Mouse (Mus musculus) urinary bladder, adult 18-20 months (tissue): Measurements from ENCODE around the gene Rassf1.

ENCODE experiments used
- DNase-seq, 2 experiments: peaks; one replicate each; pipeline ENCODE4 v3.0.0; 2022; ENCODE audit warnings: low spot score in 2 of 2, mixed read lengths in 2 of 2

Gene Rassf1

DNA sequence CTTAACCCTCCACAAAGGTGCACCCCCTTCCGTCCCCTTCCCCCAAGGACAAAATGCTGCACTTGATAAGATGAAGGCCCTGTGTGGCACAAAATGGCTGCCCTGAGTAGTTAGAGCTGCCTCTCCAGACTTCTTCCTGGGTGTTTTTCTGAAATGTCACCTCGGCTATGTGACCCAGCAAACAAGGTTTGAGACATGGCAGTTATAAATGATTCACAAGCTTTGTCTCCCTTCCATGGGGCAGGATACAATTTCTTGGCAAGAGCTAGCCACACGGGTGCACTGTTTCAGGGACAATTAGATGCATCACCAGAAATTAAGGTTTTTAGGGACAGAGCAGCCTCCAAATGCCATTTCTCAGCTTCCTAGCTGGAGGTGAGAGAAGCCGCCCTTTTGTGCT is 10.9 kb upstream of the Rassf1 start:
- DNase-seq, result no peak

DNA sequence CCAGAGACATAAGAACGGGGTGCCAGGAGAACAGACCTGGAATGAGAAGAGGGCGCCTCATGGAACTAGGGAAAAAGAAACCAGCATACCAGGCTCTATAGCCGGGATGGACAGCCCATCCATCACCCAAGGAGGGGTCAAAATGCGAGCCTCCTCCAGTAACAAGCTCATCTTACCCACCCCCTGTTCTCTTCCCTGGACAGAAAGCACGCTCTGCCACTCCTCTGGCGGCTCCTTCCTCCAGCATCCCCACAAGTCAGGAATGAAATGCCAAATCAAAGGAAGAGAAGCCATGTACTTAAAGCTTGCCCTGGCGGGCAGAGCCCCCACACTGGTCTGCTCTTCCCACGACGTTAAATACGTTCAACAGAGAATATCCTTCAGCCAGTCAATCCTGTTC is 10.3 kb upstream of the Rassf1 start:
- DNase-seq, result no peak

DNA sequence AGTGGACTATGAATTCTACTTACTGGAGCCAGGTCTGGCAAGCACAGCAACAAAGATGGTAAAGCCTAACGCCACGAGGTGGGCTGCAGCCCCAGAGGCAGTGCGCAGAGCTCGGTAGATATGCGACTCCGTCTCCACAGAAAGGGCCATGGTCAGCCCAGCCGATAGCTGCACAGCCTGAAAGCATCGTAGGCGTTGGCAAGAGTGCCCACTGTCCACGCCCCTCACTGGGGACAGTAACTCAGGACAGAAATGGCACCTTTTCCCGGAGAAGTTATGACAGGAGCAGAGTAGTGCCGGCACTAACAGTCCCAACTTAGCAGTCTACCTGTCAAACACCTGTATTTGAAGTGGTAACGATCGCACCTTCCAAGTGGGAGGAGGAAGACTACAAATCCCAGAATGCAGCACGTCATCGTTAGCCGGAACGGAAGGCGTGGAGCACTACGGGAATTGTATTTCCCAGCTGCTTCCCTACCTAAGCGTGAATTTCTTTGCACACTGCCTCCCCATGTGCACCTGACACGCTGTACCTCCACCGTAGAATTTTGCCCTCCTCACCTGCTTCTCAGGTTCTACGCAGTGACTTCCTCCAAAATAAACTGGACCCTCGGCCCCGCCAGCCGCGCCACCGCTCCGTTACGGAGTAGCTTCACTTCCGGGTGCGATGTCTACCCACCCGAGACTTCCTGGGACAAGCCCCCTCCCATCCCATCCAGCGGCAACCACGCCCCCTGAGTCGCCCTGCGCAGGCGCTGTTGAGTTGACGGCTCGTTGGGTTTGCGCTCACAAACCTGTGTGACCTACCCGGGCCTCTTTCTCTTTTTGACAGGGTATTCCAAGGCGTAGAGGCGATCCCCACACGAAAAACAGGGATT is 9.6 kb upstream of the Rassf1 start, which contains the start of the genes Cyb561d2 and Nprl2:
Gene Cyb561d2, minus strand, starts transcription at position 720 of the 878 bp plus-strand sequence.
Gene Nprl2, plus strand, starts transcription at position 753 of the 878 bp plus-strand sequence.
- DNase-seq, result peak; percentile 92

DNA sequence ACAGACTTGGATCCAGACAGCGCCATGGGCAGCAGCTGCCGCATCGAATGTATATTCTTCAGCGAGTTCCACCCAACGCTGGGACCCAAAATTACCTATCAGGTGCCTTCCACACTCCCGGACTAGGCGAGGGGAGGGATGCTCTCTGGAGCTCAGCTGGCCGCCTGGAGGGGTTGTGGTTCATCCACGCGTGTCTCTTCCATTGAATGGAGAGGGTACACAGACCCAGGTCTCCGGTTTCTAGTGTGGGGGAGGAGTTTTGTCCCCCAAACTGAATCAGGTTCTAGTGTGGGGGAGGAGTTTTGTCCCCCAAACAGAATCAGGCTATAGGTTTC is 9.0 kb upstream of the Rassf1 start:
- DNase-seq, result no peak

DNA sequence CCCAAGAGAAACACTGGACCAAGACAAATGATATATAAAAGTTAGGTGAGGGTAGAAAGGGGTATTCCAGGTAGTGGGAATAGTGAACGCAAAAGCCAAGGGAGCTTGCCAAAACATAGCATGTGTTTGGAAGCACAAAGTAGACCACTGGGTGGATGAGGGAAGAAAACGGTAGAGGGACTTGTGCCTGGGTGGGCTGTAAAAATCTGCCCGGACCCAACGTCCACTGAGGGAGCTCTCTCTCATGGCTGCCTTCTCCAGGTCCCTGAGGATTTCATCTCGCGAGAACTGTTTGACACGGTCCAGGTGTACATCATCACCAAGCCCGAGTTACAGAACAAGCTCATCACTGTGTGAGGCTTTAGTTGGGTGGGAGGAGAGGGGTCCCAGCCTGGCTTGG is 8.6 kb upstream of the Rassf1 start:
- DNase-seq, result no peak

DNA sequence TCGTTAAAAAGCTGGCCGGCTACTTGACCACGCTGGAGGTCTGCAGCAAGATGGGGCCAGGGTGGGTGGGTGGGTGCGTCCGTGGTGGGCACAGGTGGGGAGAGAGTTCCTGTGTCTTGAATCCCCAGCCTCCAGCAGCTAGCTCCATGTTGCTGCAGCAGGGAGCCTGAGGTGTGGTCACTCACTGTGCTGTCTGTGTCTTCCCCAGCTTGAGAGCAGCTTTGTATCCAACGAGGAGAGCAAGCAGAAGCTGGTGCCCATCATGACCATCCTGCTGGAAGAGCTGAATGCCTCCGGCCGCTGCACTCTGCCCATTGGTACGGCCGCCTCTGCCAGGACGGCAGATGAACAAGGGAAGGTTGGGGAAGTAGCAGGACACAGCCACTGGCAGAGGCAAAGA is 8.1 kb upstream of the Rassf1 start:
- DNase-seq, result no peak

DNA sequence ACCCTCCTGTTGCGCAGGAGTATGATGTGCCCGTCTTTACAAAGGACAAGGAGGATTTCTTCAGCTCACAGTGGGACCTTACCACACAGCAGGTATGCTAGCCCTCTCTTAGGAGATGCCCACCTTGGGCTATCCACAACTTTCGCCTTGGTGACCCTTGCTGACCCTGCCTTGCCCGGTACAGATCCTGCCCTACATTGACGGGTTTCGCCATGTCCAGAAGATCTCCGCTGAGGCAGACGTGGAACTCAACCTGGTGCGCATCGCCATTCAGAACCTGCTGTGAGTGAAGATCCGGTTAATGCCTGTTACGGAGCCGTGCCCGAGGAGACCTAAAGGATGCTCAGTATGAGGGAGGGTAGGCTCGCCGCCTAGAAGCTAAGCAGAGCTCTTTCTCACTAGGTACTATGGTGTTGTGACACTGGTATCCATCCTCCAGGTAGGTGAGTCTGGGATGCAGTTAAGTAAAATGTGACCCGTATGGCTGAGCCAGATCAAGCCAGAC is 7.1 kb upstream of the Rassf1 start:
- no peak for DNase-seq

DNA sequence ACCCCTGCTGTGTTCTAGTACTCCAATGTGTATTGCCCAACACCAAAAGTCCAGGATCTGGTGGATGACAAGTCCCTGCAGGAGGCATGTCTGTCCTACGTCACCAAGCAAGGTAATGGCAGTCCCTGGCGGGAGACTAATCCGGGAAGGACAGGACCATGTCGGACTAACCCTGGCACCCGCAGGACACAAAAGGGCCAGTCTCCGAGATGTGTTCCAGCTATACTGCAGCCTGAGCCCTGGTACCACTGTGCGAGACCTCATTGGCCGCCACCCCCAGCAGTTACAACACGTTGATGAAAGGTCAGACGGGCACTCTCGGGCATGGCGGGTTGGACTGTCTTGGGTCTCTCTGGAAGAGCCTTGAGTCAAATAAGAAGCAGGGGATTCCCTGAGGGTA is 6.6 kb upstream of the Rassf1 start:
- DNase-seq, result no peak

DNA sequence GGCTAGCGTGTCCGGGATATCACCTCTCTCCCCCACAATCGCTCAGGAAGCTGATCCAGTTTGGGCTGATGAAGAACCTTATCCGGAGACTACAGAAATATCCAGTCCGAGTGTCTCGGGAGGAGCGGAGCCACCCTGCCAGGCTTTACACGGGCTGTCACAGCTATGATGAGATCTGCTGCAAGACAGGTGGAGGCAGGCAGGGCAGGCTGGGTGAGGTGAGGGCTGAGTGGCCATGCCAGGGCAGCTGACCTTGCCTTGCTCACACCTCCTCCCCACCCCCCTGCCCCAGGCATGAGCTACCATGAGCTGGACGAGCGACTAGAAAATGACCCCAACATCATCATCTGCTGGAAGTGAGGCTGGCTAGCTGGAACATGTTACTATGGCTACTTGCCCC is 6.2 kb upstream of the Rassf1 start:
- no peak for DNase-seq

DNA sequence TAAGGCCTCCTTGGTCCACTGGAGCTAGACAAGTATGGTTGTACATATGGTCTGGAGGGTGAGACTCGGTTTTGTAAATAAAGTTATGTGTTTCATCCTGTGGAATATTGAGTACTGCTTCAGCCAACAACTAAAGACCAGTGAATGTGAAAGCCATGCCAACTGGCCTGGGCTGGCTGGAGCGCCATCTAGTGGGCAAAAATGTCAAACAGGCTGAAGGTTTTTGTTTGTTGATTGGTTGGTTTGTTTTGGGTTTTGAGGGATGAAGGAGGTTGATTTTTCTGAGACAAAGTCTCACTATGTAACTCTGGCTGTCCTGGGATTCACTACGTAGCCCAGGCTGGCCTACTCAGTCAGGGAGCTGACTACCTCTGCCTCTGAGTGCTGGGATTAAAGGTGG is 5.8 kb upstream of the Rassf1 start:
- DNase-seq, result no peak

DNA sequence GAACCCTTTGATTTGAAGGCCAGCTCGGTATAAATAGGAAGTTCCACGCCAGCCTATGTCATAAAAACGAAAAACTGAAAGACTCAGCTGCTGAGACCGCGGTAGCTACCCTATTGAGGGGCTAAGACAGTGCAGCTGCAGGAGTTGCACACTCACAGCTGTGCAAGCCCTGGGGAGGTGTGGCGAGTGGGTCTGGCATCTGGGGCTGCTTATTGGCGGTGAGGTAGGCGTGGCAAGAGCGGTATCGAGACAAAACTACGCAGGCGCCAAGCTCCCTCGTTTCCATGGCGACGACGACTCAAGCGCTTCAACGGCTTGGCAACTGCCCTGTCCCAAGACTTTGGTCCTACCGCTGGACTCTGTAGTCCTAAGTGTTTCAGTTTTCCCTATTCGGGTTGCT is 4.3 kb upstream of the Rassf1 start, which contains the start of gene Zmynd10:
Gene Zmynd10, plus strand, starts transcription at position 273 of the 400 bp plus-strand sequence.
- peak; percentile 58 to 79 for DNase-seq

DNA sequence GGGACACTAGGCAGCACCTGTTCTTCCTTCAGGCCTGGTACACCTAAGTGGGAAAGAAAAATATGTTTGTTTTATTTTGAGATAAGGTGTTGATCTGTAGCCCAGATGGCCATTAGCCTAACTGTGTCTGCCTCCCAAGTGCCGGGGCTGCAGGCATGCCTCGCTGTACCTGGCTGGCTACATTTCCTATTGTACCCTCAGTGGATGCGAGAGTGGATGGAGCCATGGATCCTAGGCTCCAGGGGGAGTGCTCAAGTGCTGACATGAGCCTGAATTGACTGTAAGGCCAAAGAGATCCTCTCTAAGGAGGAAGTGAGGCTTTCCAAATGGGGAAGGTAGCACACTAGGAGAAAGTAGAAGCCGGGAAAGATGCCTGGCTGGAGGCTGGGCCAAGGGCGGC is 3.4 kb upstream of the Rassf1 start:
- no peak for DNase-seq

DNA sequence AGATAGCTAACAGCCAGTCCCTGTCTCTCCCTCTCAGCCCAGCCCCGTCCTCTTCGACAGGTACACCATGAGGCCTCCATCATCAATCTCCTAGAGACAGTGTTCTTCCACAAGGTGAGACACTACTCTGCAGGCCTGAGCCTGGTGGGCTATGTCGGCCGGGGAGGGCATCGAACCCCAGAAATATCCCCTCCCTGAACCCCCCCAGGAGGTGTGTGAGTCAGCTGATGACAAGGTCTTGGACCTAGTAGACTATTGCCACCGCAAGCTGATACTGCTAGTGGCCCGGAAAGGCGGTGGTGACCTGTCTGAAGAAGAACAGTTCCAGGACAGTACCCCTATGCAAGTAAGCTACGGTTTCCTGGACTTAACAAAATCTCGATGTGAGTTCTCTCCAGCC is 2.5 kb upstream of the Rassf1 start:
- DNase-seq, result no peak

DNA sequence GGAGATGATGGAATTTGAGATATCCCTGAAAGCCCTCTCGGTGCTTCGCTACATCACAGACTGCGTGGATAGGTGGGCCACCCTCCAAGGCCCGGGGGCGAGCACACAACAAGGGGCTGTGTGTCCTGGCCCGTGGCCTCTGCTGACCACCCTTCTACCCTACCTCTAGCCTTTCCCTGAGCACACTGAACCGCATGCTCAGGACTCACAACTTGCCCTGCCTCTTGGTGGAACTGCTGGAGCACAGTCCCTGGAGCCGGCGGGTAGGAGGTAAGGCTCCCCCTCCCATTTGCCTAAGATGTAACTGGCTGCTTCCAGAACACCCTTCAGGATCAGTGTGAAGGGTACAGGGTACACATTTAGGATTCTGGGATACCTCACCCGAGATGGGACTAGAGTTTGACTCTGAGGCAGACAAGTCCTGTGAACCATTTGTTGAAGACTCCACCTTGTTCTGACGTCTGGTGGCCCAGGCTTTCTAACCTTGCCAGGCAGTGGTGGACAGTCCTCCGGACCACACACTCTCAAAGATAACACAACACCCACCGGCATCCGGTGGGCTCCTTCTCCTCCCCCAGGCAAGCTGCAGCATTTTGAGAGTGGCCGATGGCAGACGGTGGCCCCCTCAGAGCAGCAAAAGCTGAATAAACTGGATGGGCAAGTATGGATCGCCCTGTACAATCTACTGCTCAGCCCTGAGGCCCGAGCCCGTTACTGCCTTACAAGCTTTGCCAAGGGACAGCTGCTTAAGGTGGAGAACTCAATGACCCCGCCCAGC is 1.9 kb upstream of the Rassf1 start:
- DNase-seq, result no peak

DNA sequence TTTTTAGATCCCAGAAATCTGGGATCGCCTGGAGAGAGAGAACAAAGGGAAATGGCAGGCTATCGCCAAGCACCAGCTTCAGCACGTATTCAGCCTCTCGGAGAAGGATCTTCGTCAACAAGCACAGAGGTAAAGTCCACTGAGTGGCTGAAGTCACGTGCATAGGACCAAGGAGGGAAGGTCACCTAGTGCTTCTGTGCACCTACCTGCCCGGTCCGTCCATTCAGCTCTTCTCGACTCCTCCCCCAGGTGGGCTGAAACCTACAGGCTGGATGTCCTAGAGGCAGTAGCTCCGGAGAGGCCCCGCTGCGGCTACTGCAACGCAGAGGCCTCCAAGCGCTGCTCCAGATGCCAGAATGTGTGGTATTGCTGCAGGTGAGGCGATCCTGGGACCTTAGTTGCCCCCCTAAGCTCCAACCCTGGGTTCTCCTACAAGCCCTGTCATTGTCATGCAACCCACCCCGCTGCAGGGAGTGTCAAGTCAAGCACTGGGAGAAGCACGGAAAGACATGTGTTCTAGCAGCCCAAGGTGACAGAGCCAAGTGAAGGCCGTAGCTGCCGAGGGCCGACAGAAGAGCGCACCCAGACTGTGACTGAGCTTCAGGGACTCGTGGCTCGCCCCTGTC is 751 bp upstream of the Rassf1 start:
- DNase-seq, result no peak

DNA sequence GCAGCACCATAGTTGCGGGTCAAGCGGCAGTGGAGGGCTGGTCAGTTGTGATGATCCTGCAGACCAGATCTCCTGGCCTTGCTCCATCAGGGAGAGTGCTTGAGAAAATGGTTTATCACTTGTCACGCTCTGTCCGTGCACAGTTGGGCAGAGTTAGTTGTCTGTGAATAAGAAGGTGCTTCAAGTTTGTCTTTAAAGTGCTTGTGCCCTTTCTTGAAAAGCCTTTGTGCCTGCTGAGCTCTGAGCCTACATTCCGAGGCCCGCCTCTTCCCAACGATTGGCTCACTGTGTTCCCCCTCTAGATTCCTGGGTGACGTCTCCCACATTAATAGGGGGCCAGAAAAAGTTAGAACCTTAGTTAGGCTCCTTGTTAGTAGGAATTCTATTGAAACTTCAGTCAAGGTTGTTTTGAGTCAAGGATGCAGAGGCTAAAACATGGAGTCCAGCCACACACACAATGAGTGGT is 568 bp downstream of the Rassf1 start:
- no peak for DNase-seq

DNA sequence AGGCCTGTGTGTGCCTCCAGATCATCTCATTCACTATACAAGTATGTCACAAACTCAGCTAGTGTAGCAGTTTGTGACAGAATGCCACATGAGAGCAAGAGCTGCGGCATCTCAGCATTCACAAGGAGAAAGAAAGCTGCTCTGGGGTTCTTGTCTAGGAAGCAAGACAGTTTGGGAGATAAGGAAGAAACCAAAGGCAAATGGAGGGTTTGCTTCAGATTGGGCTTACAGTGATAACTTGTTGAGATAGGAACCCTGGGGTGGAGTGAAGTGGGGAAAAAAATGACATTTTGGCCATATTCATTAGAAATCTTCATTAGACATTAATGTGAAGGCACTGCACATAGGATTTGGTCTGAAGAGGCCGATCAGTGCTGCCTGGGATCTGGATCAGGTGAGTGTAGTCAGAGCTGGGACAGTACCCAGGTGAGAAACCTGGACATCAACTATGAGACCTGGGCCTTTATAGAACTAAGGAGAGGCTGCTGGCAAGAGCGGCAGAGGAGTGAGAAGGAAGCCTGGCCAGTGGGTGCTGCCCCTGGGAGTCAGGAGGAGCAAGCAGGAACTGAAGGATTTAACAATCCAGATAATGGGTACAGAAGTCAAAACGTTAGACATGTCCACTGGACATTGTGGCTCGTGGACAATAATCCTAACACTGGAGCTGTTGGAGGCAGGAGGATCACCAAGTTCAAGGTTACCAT is 1.5 kb downstream of the Rassf1 start:
- no peak for DNase-seq

DNA sequence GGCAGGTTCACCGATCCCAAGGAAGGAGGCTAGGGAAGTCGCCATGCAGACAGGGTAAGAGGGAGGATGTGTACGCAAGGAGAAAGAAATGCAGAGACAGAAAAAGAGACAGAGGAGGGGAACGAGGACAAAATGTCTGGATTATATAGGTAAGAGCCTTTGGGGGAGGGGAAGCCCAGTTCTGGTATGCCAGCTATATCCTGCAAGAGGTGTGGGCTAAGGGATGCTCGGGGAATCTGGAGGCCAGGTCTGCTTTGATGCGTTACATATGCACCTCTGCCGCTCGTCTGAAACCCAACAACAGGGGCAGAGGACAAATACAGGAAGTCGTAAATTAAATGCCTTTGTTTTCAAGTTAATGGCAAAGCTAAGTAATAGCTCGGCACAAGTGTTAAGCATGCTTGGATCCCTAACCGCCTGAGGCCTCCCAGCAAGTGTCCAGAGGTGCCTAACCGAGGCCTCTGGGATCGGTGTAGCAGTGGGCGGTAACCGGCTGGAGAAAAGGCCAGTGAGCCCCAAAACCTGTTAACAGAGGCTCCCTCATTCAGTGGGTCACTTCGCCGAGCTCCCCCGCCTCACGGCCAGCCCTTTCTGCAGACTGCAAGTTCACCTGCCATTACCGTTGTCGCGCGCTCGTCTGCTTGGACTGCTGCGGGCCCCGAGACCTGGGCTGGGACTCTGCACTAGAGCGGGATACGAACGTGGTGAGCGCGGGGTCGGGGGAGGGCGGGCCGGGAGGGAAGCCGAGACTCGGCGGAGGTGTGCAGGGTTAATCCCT is 2.4 kb downstream of the Rassf1 start:
- no peak for DNase-seq

DNA sequence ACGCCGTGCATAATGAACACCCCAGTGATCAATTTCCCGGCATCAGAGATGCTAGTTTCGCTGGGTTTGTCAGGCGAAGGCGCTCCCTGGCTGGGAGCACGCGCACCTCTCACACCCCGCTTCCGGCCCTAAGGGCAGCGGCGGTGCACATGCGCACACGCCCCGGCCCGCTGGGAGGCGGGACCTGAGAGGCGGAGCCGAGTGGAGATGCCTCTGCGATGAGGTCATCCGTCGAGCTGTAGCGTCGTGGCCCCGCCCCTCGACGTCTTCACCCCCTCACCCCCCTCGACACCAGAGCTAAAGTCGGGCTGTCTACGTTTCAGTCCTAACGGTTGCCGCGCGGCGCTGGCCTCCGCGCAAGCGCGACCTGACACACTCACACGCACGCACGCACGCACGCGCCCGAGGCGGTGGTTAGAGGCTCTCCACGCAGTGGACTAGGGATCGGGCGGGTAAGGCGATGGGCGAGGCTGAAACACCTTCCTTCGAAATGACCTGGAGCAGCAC is 3.0 kb downstream of the Rassf1 start:
- DNase-seq, result peak; percentile 87 to 91

DNA sequence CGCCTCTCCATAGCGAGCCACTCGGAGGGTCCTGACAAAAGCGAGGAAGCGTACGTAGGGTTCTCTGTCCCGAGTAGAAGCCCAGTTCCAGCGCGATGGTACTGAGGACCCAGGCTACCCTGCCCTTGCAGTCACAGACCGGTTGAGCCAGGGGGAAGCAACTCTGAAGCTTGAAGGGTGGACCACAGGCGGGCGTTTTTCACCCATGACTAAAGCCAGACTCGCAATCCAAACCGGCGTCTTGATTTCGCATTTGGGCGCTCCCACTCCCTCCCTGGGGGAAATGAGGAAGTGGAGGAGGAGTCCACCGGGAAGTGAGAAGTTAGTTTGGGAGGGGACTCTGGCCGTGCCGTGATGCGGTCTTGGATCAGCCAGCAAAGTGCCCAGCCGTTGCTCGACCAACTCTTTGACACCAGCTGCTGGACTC is 3.7 kb downstream of the Rassf1 start:
- DNase-seq, result peak in 1 of 2 experiments; percentile 59
